Mouse (Mus musculus): ENCODE measurements around the gene Zfp692. TPM values are rescaled to one million over a fixed set of nuclear protein-coding genes. Genes with fewer than 3 reads are reported as not detected.

Zfp692 gene
- total and polyA plus RNA-seq, 3 experiments, result 25.7 to 38.0 TPM; not detected in 1

DNA sequence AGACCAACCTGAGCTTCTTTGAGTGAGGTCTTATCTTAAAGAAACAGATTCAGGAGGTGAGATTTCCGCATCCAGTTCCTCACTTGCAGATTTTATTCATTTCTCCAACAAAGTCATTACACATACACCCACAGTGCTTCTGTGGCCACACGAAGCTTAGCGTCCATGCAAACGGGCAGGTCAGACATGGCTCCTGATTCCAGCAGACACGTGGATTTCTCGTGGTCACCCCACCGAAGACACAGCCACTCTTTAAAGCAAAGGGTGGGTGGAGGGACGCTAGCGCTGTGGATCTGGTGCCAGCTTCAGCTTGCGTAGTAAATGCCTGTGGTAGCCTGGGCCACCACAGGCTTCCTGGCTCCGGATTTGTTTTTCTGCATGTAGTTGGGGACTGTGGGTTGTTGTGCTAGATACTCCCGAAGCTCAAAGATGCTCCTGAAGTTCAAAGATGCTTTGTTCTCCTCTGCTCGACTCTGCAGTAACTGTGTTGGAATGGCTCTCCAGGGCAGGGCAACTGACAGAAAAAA lies 24.8 kb upstream of the Zfp692 start:
- no peak for TF ChIP-seq SIN3A (IDR thresholded peaks at IDR 0.05; ENCODE audit: low read length)
- TF ChIP-seq POLR2AphosphoS5 (IDR thresholded peaks at IDR 0.05; ENCODE audit: borderline replicate concordance, low read depth, low read length), result no peak
- no peak for TF ChIP-seq ETS1 (IDR thresholded peaks at IDR 0.05; ENCODE audit: low read depth, low read length)
- TF ChIP-seq USF1 (IDR thresholded peaks at IDR 0.05; ENCODE audit: low read depth, low read length), result no peak
- TF ChIP-seq CTCF (IDR thresholded peaks at IDR 0.05 in 2 of 3, conservative IDR thresholded peaks at IDR 0.05 in 1 of 3; ENCODE audit: control insufficient read depth in 1 of 3, insufficient read depth in 1 of 3, low read depth in 2 of 3, low read length in 3 of 3, poor library complexity in 1 of 3, severe bottlenecking in 1 of 3), result no peak
- no peak for TF ChIP-seq CHD2 (IDR thresholded peaks at IDR 0.05; ENCODE audit: low read length)
- no peak for TF ChIP-seq ZNF384 (IDR thresholded peaks at IDR 0.05; ENCODE audit: low read depth, low read length)
- no peak for TF ChIP-seq TAL1 (IDR thresholded peaks at IDR 0.05; ENCODE audit: low read length)
- no peak for TF ChIP-seq ELF1 (IDR thresholded peaks at IDR 0.05; ENCODE audit: low read depth, low read length)
- no peak for TF ChIP-seq TBP (IDR thresholded peaks at IDR 0.05; ENCODE audit: low read depth, low read length)
- no peak for TF ChIP-seq CHD1 (IDR thresholded peaks at IDR 0.05; ENCODE audit: low read depth, low read length)
- no peak overlapping the region for H3K4me3 ChIP-seq (ENCODE audit: control insufficient read depth in 1 of 2, insufficient read depth in 1 of 2, low read depth in 2 of 2, low read length in 2 of 2)
- H3K27me3 ChIP-seq (ENCODE audit: control insufficient read depth in 1 of 2, insufficient read depth in 2 of 2, low read length in 2 of 2), result peaks cover 24 to 35% of the 10 kb centered on the region in 2 experiments
- H3K36me3 ChIP-seq (ENCODE audit: control insufficient read depth in 1 of 2, insufficient read depth in 2 of 2, low read length in 2 of 2), result no peaks in the 10 kb centered on the region
- H3K79me2 ChIP-seq (ENCODE audit: control insufficient read depth, insufficient read depth, low read length, poor library complexity), result no peaks in the 10 kb centered on the region
- no peaks in the 10 kb centered on the region for H3K9me3 ChIP-seq (replicated peaks; ENCODE audit: insufficient read depth, low read length)
- no peak for DNase-seq (ENCODE audit: low read depth, low spot score)
- no peaks in the 10 kb centered on the region for H3K4me1 ChIP-seq (ENCODE audit: control insufficient read depth in 1 of 2, insufficient read depth in 2 of 2, low read length in 2 of 2)
- no peak overlapping the region for H3K27ac ChIP-seq (ENCODE audit: control insufficient read depth, low read depth, low read length)
- no peak overlapping the region for H3K9ac ChIP-seq (ENCODE audit: control insufficient read depth, low read depth, low read length, poor library complexity, severe bottlenecking)

DNA sequence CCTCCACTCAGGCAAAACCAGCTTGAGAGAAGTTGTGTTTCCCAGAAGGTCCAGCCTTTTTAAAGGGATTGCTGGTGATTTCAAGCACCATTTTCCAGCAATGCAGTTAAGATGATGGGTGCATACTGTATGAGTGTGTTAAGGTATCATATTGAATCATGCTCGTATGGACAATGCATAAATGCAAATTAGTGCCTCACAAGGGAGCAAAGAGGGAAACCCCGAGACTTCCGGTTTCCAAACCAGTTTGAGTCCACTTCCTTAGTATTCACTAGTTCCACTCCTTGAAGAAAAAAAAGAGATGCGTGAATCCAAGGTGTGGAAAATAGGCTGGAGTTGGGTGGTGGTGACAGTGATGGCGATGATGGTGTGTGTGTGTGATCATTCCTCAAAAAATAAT lies 24.4 kb upstream of the Zfp692 start:
- Histone ChIP-seq H3K4me1 (ENCODE audit: control insufficient read depth in 1 of 2, insufficient read depth in 2 of 2, low read length in 2 of 2) (no peaks in the 10 kb centered on the region), H3K9ac (ENCODE audit: control insufficient read depth, low read depth, low read length, poor library complexity, severe bottlenecking) (no peak overlapping the region), H3K27me3 (ENCODE audit: control insufficient read depth in 1 of 2, insufficient read depth in 2 of 2, low read length in 2 of 2) (peaks cover 27 to 34% of the 10 kb centered on the region in 2 experiments), H3K9me3 (replicated peaks; ENCODE audit: insufficient read depth, low read length) (no peaks in the 10 kb centered on the region), H3K79me2 (ENCODE audit: control insufficient read depth, insufficient read depth, low read length, poor library complexity) (no peaks in the 10 kb centered on the region), H3K36me3 (ENCODE audit: control insufficient read depth in 1 of 2, insufficient read depth in 2 of 2, low read length in 2 of 2) (no peaks in the 10 kb centered on the region), H3K27ac (ENCODE audit: control insufficient read depth, low read depth, low read length) (no peak overlapping the region), H3K4me3 (ENCODE audit: control insufficient read depth in 1 of 2, insufficient read depth in 1 of 2, low read depth in 2 of 2, low read length in 2 of 2) (no peak overlapping the region)
- TF ChIP-seq GABPA (IDR thresholded peaks at IDR 0.05; ENCODE audit: low read depth, low read length), result no peak
- no peak for DNase-seq (ENCODE audit: low read depth, low spot score)

DNA sequence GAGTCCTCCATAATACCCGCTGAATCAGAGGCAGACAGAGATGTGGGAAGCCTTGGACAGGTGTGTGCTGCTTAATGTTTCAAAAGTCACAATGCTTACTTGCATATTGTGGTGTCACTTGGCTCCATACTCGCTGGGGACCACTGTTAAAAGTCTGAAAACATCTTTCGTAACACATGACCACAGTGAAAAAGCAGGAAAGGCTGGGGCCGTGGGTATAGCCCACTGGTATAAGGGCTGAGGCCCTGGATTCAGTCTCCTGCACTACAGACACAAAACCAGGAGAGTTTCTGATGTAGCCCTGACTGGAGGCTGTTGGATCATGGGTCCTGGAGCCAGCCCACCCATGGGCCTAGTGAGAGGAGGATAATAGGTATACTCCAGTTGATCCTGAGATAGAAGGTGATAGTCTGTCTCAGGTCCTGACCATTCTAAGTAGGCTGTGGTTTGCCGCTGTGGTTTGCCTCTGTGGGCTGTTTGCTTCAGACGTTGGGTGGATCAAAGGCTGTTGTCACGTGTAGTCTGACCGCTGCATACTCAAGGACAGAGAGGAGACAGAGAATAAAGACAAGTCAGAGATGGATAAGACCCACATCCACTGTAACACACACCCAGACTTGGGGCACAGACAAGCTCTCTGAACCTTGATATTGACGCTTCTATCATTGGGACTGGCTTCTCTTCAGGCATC lies 16.7 kb upstream of the Zfp692 start:
- H3K4me3 ChIP-seq (ENCODE audit: control insufficient read depth in 1 of 2, insufficient read depth in 1 of 2, low read depth in 2 of 2, low read length in 2 of 2), result no peak overlapping the region
- DNase-seq (ENCODE audit: low read depth, low spot score), result no peak
- no peaks in the 10 kb centered on the region for H3K79me2 ChIP-seq (ENCODE audit: control insufficient read depth, insufficient read depth, low read length, poor library complexity)
- no peaks in the 10 kb centered on the region for H3K9me3 ChIP-seq (replicated peaks; ENCODE audit: insufficient read depth, low read length)
- H3K9ac ChIP-seq (ENCODE audit: control insufficient read depth, low read depth, low read length, poor library complexity, severe bottlenecking), result no peak overlapping the region
- H3K27ac ChIP-seq (ENCODE audit: control insufficient read depth, low read depth, low read length), result no peak overlapping the region
- H3K36me3 ChIP-seq (ENCODE audit: control insufficient read depth in 1 of 2, insufficient read depth in 2 of 2, low read length in 2 of 2), result no peaks in the 10 kb centered on the region
- TF ChIP-seq NELFE (IDR thresholded peaks at IDR 0.05; ENCODE audit: low read depth, low read length) (no peak), SMC3 (IDR thresholded peaks at IDR 0.05; ENCODE audit: low read depth, low read length) (no peak), POLR2AphosphoS2 (IDR thresholded peaks at IDR 0.05; ENCODE audit: low read length) (no peak), TBP (IDR thresholded peaks at IDR 0.05; ENCODE audit: low read depth, low read length) (no peak), KAT2A (conservative IDR thresholded peaks at IDR 0.05; ENCODE audit: low read depth, low read length) (no peak), USF1 (IDR thresholded peaks at IDR 0.05; ENCODE audit: low read depth, low read length) (no peak), ETS1 (IDR thresholded peaks at IDR 0.05; ENCODE audit: low read depth, low read length) (no peak), GABPA (IDR thresholded peaks at IDR 0.05; ENCODE audit: low read depth, low read length) (no peak), ZMIZ1 (IDR thresholded peaks at IDR 0.05; ENCODE audit: low read depth, low read length) (no peak), MAX (IDR thresholded peaks at IDR 0.05; ENCODE audit: low read length) (no peak), MAZ (IDR thresholded peaks at IDR 0.05; ENCODE audit: low read depth, low read length) (no peak), RCOR1 (IDR thresholded peaks at IDR 0.05; ENCODE audit: low read depth, low read length) (no peak), MYC (IDR thresholded peaks at IDR 0.05; ENCODE audit: low read depth, low read length) (no peak), MYB (IDR thresholded peaks at IDR 0.05; ENCODE audit: low read depth, low read length) (no peak)
- H3K4me1 ChIP-seq (ENCODE audit: control insufficient read depth in 1 of 2, insufficient read depth in 2 of 2, low read length in 2 of 2), result no peaks in the 10 kb centered on the region
- peaks cover 9 to 10% of the 10 kb centered on the region in 2 experiments for H3K27me3 ChIP-seq (ENCODE audit: control insufficient read depth in 1 of 2, insufficient read depth in 2 of 2, low read length in 2 of 2)

All from MEL (cell line).